Mouse (Mus musculus) neural tube, embryonic 15.5 days (tissue): Measurements from ENCODE around the gene Fgf7. TPM values are rescaled to one million over a fixed set of nuclear protein-coding genes. Genes with fewer than 3 reads are reported as not detected.

Experiments used
- ATAC-seq: fragments of 200-750 bp; cut with Nextera tagmentation; 2 replicates; pipeline ENCODE4 v1.8.0; 2017; ENCODE audit warnings: mild to moderate bottlenecking, moderate TSS enrichment, moderate library complexity; ENCODE audit not compliant: low FRiP score
- H3K27ac ChIP-seq: fragments of 300-500 bp; sonication (generic); replicated peaks from 2 replicates; pipeline ENCODE4 v1.5.1; 2015; ENCODE audit warnings: mild to moderate bottlenecking, inconsistent platforms
- H3K27me3 ChIP-seq: fragments of 300-500 bp; sonication (generic); replicated peaks from 2 replicates; pipeline ENCODE4 v1.6.1; 2015; ENCODE audit warnings: inconsistent platforms
- H3K36me3 ChIP-seq: fragments of 300-500 bp; sonication (generic); 2 replicates; pipeline ENCODE4 v1.6.1; 2015; ENCODE audit warnings: inconsistent platforms
- H3K4me1 ChIP-seq: fragments of 300-500 bp; sonication (generic); 2 replicates; pipeline ENCODE4 v1.6.1; 2015; ENCODE audit warnings: inconsistent platforms
- H3K4me2 ChIP-seq: fragments of 300-500 bp; sonication (generic); 2 replicates; pipeline ENCODE4 v1.6.1; 2015; ENCODE audit warnings: inconsistent platforms, mild to moderate bottlenecking, moderate library complexity
- H3K4me3 ChIP-seq: fragments of 300-500 bp; sonication (generic); replicated peaks from 2 replicates; pipeline ENCODE4 v1.5.1; 2015; ENCODE audit warnings: mild to moderate bottlenecking, inconsistent platforms
- H3K9ac ChIP-seq: fragments of 300-500 bp; sonication (generic); replicated peaks from 2 replicates; pipeline ENCODE4 v1.6.1; 2015; ENCODE audit warnings: mild to moderate bottlenecking, inconsistent platforms
- H3K9me3 ChIP-seq: fragments of 300-500 bp; sonication (generic); replicated peaks from 2 replicates; pipeline ENCODE4 v1.6.1; 2016; ENCODE audit warnings: inconsistent platforms
- WGBS: fragments of 180-500 bp; shearing (Covaris S2); methylation state at CpG from one replicate; pipeline ENCODE4 v1.1.7; 2015; ENCODE audit warnings: mixed read lengths; 5-methylcytosine and 5-hydroxymethylcytosine counted together
- polyA plus RNA-seq: library from polyadenylated mRNA; unstranded; fragments of >200 nt; fragmentation: Nextera tagmentation; extraction: Ambion mirVana; gene quantifications from 2 replicates; pipeline ENCODE4 v1.2.1, GENCODE M21; 2015

The Fgf7 gene
- polyA plus RNA-seq, 1 experiment from 2014 or later: 0.87 TPM

DNA sequence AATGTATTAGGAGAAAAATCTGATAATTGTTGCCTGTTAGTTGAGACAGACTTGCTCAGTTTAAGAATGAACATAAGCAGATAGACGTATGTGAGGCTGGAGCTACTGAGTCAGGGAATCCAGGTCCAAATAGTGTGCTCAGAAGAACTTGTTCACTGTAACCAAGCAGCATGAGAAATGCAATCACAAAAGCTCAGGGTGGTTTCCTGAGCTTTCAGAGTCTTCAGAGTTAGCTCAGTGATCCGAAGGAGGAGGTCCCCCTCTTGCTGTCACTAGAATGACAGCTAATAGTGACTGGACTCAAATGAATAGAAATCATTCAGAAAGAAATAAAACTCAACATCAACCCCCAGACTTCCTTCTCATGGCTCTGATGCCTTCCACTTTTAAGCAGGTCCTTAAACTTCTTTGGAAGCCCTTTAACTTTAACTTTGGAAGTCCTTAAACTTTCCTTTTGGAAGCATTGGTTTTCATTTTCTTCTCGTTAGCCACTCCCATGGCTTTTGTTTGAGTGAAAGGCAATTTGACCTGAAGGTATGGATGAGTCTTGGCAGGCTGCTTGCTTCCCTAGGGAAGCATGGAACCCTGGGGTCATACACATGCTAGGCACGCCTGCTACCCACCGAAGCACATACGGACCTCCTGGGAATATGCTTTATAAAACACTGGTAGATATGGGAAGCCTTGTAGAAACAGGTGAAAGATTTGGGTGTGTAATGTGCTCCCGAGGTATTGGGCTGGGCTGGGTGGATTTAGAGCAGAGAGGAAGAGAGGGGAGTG, 4.0 kb downstream of the Fgf7 start:
- Histone ChIP-seq H3K4me1 (0 out of 2 replicates have a peak, but pooled peaks cover 3% of the 10 kb centered on the region), H3K27ac (no peak overlapping the region), H3K4me3 (no peak overlapping the region), H3K4me2 (no peak overlapping the region), H3K9me3 (no peaks in the 10 kb centered on the region), H3K27me3 (no peaks in the 10 kb centered on the region), H3K9ac (no peak overlapping the region), H3K36me3 (no peaks in the 10 kb centered on the region)
- ATAC-seq: no peak
- 74% methylated on average over 7 of the region's 7 CpGs for WGBS

GRCm38 (mm10) chr2:126039414-126039891, 5.0 kb downstream of the Fgf7 start:
- H3K4me1 ChIP-seq: 0 out of 2 replicates have a peak, but pooled peaks cover 3% of the 10 kb centered on the region
- H3K4me3 ChIP-seq: no peak overlapping the region
- ATAC-seq: no peak
- H3K9ac ChIP-seq: no peak overlapping the region
- no peak overlapping the region for H3K4me2 ChIP-seq
- H3K27ac ChIP-seq: no peak overlapping the region
- no peaks in the 10 kb centered on the region for H3K27me3 ChIP-seq
- no peaks in the 10 kb centered on the region for H3K9me3 ChIP-seq
- 82% methylated on average over 4 of the region's 4 CpGs for WGBS
- H3K36me3 ChIP-seq: no peaks in the 10 kb centered on the region

- no peak overlapping the region for H3K9ac ChIP-seq
- H3K4me2 ChIP-seq: no peak overlapping the region
- H3K27ac ChIP-seq: no peak overlapping the region
- no peak overlapping the region for H3K4me3 ChIP-seq
- H3K27me3 ChIP-seq: no peaks in the 10 kb centered on the region
- no peak for ATAC-seq
- no peaks in the 10 kb centered on the region for H3K4me1 ChIP-seq
- H3K9me3 ChIP-seq: no peaks in the 10 kb centered on the region
- 82% methylated on average over 2 of the region's 2 CpGs for WGBS
- H3K36me3 ChIP-seq: no peaks in the 10 kb centered on the region
Observed at GRCm38 (mm10) chr2:126040651-126041050, 6.2 kb downstream of the Fgf7 start.

GRCm38 (mm10) chr2:126041237-126041636, 6.8 kb downstream of the Fgf7 start:
- 87% methylated on average over 6 of the region's 6 CpGs for WGBS
- H3K9me3 ChIP-seq: no peaks in the 10 kb centered on the region

GRCm38 (mm10) chr2:126042674-126043073, 8.2 kb downstream of the Fgf7 start:
- no peaks in the 10 kb centered on the region for H3K36me3 ChIP-seq
- no peak overlapping the region for H3K4me2 ChIP-seq
- no peak for ATAC-seq
- H3K9me3 ChIP-seq: no peaks in the 10 kb centered on the region
- H3K9ac ChIP-seq: no peak overlapping the region
- no peak overlapping the region for H3K4me3 ChIP-seq
- H3K27ac ChIP-seq: no peak overlapping the region
- H3K27me3 ChIP-seq: no peaks in the 10 kb centered on the region
- WGBS: 59% methylated on average over 3 of the region's 3 CpGs
- H3K4me1 ChIP-seq: no peaks in the 10 kb centered on the region

More at GRCm38 (mm10) chr2:126041237-126041636, 6.8 kb downstream of the Fgf7 start:
- ATAC-seq: no peak
- Histone ChIP-seq H3K27me3 (no peaks in the 10 kb centered on the region), H3K27ac (no peak overlapping the region), H3K4me3 (no peak overlapping the region), H3K4me1 (no peaks in the 10 kb centered on the region), H3K36me3 (no peaks in the 10 kb centered on the region), H3K4me2 (no peak overlapping the region), H3K9ac (no peak overlapping the region)

- H3K4me3 ChIP-seq: no peak overlapping the region
- no peak overlapping the region for H3K27ac ChIP-seq
- 93% methylated on average over 5 of the region's 5 CpGs for WGBS
Observed at GRCm38 (mm10) chr2:126045621-126046020, 11.2 kb downstream of the Fgf7 start.

GRCm38 (mm10) chr2:126052749-126053557, 18.5 kb downstream of the Fgf7 start:
- no peaks in the 10 kb centered on the region for H3K4me1 ChIP-seq
- no peak for ATAC-seq
- H3K36me3 ChIP-seq: no peaks in the 10 kb centered on the region
- WGBS: 49% methylated on average over 6 of the region's 6 CpGs
- H3K27me3 ChIP-seq: no peaks in the 10 kb centered on the region
- H3K27ac ChIP-seq: no peak overlapping the region
- H3K9me3 ChIP-seq: no peaks in the 10 kb centered on the region
- H3K9ac ChIP-seq: no peak overlapping the region
- no peak overlapping the region for H3K4me3 ChIP-seq
- H3K4me2 ChIP-seq: no peak overlapping the region

More at GRCm38 (mm10) chr2:126045621-126046020, 11.2 kb downstream of the Fgf7 start:
- Histone ChIP-seq H3K36me3 (no peaks in the 10 kb centered on the region), H3K9me3 (no peaks in the 10 kb centered on the region), H3K9ac (no peak overlapping the region), H3K4me2 (no peak overlapping the region), H3K27me3 (no peaks in the 10 kb centered on the region), H3K4me1 (no peaks in the 10 kb centered on the region)
- no peak for ATAC-seq

GRCm38 (mm10) chr2:126053657-126054056, 19.2 kb downstream of the Fgf7 start:
- no peaks in the 10 kb centered on the region for H3K9me3 ChIP-seq
- H3K4me2 ChIP-seq: no peak overlapping the region
- H3K9ac ChIP-seq: no peak overlapping the region
- no peaks in the 10 kb centered on the region for H3K36me3 ChIP-seq
- H3K27ac ChIP-seq: no peak overlapping the region
- H3K4me1 ChIP-seq: no peaks in the 10 kb centered on the region
- 70% methylated on average over 5 of the region's 5 CpGs for WGBS
- no peak overlapping the region for H3K4me3 ChIP-seq
- no peaks in the 10 kb centered on the region for H3K27me3 ChIP-seq
- ATAC-seq: no peak

GRCm38 (mm10) chr2:126060595-126060994, 26.1 kb downstream of the Fgf7 start:
- H3K4me1 ChIP-seq: no peaks in the 10 kb centered on the region
- H3K4me2 ChIP-seq: no peak overlapping the region
- no peaks in the 10 kb centered on the region for H3K27me3 ChIP-seq
- no peaks in the 10 kb centered on the region for H3K36me3 ChIP-seq
- 55% methylated on average over 4 of the region's 4 CpGs for WGBS
- H3K9ac ChIP-seq: no peak overlapping the region
- ATAC-seq: no peak
- no peak overlapping the region for H3K27ac ChIP-seq
- H3K4me3 ChIP-seq: no peak overlapping the region
- no peaks in the 10 kb centered on the region for H3K9me3 ChIP-seq

- no peaks in the 10 kb centered on the region for H3K9me3 ChIP-seq
- 79% methylated on average over 17 of the region's 17 CpGs for WGBS
Observed at GRCm38 (mm10) chr2:126061037-126061773, 26.7 kb downstream of the Fgf7 start.

GRCm38 (mm10) chr2:126062876-126063275, 28.4 kb downstream of the Fgf7 start:
- Histone ChIP-seq H3K9ac (no peak overlapping the region), H3K4me3 (no peak overlapping the region), H3K36me3 (no peaks in the 10 kb centered on the region), H3K27ac (no peak overlapping the region), H3K4me1 (no peaks in the 10 kb centered on the region), H3K9me3 (no peaks in the 10 kb centered on the region), H3K27me3 (no peaks in the 10 kb centered on the region), H3K4me2 (no peak overlapping the region)
- 83% methylated on average over 7 of the region's 7 CpGs for WGBS
- ATAC-seq: no peak

More at GRCm38 (mm10) chr2:126061037-126061773, 26.7 kb downstream of the Fgf7 start:
- H3K36me3 ChIP-seq: no peaks in the 10 kb centered on the region
- no peak for ATAC-seq
- no peak overlapping the region for H3K4me3 ChIP-seq
- no peaks in the 10 kb centered on the region for H3K4me1 ChIP-seq
- H3K27ac ChIP-seq: no peak overlapping the region
- H3K27me3 ChIP-seq: no peaks in the 10 kb centered on the region
- H3K4me2 ChIP-seq: no peak overlapping the region
- no peak overlapping the region for H3K9ac ChIP-seq
